Mouse (Mus musculus): ENCODE measurements at regions not wholly inside any gene's neighbourhood (a gene's known extent, or its start where the extent isn't known, plus 50 kb on each side); places are given as distances from the start of the nearest gene placed in this dataset.

DNA sequence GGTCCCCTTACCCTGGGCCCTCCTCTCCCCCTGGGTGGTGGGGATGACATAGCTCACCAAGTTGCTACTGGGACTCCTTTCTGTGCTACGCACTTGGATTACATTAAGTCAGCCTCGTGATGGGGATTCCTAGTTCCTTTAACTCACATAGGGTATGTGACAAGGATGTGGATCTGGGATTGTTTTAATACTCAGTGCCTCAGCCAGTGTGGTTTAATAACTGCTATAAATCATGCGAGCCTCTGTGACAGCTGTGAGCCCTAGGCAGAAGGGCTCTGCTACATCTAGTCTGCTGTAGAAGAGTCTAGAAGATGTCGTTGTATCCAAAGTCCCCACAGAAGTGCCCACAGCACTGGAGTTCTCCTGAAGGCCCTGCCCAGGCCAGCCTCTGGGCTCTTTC is 796.5 kb upstream of the Car8 start:
- no peak for DNase-seq (ENCODE audit: low spot score in 2 of 2)

DNA sequence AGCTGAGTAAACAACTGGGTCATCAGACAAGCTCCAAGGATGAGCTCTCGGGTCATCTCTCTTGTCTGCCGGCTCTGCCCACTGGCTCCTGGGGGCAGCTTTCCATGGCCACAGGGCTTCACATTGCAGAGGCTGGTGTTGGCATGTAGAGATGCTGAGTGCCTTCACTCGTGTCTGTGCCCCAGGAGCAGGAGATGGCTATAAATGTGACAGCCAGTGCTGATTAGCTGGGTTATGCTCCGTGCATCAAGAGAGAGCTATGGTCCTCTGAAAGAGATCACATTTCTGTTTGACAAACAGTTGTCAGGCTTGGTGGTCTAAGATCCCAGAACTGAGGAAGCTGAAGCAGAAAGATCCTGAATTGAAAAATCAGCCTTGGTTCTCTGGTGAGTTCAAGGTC is 795.4 kb upstream of the Car8 start:
- no peak for DNase-seq (ENCODE audit: low spot score in 2 of 2)

DNA sequence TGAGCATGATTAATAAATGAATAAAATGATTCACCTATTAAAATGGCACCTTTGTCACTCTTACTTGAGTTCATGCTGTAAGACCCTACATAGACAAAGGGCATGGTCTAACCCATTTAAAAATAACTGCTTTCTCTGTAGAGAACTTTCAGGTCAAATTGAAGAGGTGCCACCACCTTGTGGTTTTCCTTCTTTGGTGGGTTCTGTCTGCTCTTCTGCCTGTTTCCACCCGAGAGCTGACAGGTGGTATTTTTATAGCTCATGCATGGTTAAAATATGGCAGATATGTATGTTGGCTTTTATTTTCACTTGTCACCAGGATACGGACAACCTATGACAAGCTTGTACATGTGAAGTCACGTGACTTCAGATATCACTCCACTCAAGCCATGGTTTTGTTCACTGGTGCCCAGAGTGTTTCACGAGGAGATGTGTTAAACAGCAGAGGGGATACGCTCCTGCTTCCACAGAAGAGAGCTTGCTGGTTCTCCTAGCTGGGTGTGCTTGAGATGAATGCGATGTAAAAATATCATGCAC is 794.3 kb upstream of the Car8 start:
- no peak for DNase-seq (ENCODE audit: low spot score in 2 of 2)

DNA sequence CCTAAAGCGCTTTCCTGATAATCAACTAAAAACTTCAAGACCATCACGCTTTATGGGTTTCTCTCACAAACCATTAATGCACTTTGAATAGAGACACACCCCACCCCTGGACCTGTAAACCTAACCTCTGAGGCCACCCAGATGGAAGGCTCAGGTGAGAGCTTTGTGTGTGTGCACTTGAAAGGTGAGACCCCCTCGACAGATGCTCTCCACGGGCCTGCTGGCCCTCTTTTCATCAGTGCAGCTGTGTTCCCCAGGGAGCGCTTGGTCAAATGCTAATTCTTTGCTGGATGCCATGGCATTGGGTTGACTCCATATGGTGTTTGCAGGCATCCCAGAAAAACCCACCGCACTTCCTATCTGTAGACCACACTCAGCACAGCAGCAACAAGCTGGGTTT is 792.8 kb upstream of the Car8 start:
- no peak for DNase-seq (ENCODE audit: low spot score in 2 of 2)

DNA sequence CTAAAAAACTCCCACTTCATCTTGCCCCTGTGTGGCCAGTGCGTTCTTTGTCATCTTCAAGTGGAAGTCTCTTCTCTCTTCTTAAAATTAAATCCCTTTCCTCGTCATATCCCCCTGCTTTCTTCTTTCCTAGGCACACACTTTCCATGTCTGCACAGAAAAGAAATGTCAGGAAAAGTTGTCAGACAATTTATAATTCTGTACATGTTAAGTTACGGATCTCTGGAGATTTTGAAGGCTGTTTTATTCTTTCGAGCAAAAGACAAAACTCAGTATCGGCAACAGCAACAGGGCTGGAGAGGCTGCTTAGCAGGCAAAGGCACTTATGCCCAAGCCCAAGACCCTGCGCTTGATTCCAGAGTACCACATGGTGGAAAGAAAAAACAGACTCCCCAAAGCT is 790.1 kb upstream of the Car8 start:
- DNase-seq (ENCODE audit: low spot score in 2 of 2) = no peak

DNA sequence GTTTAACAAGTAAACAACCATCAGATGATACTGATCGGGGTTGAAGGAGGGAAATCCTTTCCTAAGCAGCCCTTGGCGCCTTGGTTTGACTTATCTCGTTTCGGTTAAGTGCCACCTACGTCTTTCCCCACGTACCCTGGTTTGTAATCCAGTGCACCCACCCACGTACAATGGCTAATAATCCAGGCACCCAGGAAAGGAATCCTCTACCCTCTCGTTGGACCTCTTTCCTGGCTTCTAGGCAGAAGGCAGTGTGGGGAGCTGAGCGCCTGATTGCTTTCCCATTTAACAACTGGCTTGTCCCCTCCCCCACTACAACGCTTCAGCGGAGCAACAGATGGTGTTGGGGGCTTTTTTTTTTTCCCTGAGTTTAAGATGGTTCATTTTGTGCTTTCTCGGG is 789.6 kb upstream of the Car8 start:
- peak; percentile 39 to 67 for DNase-seq (ENCODE audit: low spot score in 2 of 2)

DNA sequence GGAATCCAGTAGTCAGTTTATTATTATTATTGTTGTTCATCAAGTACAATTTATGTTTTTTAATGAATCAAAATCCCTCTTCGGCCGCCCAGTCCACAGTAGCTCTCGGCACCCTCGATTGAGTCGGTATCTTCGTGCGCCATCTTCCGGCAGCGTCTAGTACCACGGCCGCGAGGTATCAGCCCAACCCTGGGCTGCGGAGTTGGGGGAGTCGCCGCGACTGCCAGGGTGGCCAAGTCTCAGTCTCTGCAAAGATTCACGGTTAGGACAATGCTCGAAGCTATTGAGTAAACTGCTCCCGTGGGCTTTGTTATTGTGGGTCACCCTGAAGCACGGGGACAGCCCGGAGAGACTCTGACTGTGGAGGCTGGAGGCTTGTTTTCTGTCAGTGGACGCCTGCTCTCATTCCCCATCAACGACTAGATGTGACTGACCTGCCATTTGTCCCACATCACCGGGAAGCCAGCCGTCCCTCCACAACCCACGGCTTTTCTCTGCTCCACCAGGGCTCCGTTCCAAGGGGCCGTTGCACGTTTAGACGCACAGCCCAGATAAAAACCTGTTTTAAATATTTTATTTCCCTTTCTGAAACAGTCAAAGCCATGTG is 789.1 kb upstream of the Car8 start:
- peak; percentile 91 for DNase-seq (ENCODE audit: low spot score in 2 of 2)

DNA sequence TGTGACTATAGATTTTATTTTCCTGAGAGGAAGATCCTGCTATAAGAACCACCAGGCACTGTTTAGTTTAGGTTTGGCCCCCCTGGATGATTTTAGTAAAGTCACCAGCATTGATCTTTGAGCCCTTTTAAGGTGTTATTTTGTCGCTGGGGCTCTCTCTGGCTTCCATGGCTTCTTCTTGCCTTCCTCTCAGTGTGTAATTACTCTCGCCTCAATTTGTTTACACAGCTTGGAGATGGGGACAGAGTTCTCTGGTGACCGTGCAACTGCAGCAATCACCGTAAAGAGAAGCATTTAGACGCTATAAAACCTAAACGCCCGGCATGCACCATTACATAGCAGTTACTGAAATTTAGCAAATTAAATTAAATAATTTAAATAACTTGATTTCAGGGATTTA is 788.5 kb upstream of the Car8 start:
- no peak for DNase-seq (ENCODE audit: low spot score in 2 of 2)

DNA sequence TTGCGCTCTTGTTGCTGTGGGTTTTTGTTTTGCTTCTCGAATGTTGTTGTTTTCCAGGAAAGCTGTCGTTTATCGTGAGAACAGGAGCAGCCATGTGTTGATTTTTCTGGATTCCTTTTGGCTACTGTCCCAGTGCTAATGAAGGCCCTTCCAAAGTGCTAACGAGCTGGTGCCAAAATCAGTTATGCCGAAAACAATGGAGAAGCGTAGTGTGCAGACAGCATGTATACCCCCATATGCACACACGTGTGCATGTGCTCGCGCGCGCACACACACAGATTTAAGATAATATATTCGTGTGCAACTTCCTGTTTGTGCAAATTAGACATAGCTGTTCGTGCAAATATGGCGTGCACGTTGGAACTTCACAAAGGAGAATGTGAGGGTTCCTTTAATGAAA is 788.0 kb upstream of the Car8 start:
- DNase-seq (ENCODE audit: low spot score in 2 of 2) = peak; percentile 47 to 82

DNA sequence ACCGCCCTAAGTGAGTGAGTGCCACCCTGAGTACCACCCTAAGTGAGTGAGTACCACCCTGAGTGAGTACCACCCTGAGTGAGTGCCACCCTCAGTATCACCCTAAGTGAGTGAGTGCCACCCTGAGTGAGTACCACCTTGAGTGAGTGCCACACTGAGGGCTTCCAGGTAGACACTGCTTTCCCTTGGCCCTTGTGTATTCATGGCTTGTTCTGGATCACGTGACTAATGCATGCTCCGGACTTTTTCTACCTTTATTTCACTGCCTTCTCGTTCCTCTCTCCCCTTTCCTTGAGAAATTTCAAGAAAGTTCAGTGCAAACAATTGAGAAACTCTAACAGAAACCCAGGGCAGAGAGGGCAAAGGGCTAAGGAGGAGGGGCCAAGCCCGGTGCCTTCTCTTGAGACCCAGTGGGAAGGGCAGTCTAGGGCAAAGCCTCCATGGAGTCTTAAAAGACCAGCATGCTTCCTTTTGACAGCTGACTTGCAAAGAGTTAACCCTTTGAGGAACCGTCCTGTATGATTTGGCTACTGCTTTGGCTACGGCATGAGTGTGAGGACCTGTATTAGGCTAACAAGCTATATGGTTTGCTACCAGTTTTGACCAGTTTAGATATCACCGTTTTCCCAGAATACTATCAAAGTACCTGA is 787.1 kb upstream of the Car8 start:
- DNase-seq (ENCODE audit: low spot score in 2 of 2) = no peak

DNA sequence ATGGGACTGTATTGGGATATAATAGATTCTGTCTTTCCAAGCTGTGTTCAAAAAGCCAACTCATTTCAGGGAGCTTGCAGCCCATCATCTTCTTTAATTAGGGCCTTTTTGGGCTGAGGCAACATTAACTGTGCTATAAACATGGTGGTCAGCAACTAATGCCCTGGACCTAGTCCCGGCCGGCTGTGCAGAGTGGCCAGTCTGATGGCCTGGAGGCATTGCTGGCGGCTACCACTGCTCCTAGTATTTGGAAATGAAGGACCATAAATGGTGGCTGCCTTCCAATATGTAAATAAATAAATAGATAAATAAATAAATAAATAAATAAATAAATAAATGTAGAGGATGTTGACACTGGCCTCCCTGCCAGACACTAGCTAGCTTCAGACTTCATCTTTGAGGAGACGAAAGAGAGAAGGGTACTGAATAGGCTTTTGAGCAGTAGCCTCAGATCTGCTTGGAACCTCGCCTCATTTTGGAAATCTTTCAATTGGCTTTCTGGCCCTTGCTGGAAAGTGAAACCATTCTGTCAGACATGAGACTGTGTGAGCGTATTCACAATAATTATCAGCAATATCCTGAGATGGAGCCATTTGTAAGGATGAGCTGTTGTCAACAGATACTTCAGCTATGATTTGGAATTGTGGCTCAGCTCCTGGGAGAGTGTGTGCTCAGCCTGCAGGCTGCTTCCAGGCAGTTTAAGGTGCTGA is 785.5 kb upstream of the Car8 start:
- peak in 1 of 2 experiments; percentile 73 for DNase-seq (ENCODE audit: low spot score in 2 of 2)

DNA sequence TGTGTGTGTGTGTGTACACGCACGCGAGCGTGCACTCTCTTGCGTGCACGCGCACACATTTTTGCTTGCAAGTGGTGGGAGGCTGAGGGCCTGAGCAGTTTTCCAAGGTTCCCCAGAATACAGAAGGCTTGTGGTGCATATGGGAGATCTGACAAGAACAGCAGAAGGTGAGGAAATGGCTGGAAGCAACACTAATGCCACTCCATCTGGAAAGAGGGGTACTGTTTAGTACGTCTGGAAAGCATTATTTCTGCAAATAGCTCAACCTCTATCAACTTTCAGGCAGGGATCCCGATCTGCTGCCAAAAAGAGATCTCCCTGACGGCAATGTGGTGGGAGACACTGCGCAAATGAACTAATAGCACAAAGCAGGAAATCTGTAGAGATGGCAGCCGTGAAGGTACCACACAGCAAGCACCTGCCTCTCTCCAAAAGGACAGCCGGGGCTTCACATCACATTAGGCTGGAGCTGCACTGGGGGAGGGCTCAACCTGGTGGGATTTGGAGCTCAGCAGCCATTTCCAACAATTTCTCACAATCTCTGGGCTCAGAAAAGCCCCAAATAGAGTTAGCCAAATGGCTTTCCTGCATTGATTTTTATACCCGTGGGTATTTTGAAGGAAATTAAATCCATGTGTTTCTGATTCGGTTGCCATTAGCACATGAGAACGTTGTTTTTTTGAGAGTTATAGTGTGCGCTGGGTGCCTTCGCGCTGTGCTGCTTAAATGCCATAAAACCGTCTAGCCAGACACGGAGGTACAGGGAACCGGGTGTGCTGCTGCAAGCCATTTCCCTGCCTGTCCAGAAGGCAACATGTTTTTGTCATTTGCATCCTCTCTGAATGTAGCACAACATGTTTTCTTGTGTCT is 780.6 kb upstream of the Car8 start:
- peak; percentile 60 to 87 for DNase-seq (ENCODE audit: low spot score in 2 of 2)

DNA sequence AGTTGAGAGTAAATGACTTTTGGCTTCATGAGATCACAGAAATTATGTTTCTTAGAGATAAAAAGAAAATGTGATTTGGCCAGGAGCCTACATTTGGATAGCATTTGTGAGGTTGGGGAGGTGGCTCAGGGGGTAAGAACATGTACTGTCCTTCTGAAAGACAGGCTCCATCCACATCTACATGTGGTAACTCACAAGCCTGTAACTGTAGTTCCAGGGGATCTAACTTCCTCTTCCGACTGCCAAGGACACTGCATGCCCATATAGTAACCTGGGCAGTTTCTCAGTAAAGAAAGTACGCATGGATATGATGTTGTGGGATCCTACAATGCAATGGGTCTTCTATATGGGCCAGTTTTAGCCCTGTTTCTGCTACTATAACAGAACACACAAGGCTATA is 779.4 kb upstream of the Car8 start:
- no peak for DNase-seq (ENCODE audit: low spot score in 2 of 2)

DNA sequence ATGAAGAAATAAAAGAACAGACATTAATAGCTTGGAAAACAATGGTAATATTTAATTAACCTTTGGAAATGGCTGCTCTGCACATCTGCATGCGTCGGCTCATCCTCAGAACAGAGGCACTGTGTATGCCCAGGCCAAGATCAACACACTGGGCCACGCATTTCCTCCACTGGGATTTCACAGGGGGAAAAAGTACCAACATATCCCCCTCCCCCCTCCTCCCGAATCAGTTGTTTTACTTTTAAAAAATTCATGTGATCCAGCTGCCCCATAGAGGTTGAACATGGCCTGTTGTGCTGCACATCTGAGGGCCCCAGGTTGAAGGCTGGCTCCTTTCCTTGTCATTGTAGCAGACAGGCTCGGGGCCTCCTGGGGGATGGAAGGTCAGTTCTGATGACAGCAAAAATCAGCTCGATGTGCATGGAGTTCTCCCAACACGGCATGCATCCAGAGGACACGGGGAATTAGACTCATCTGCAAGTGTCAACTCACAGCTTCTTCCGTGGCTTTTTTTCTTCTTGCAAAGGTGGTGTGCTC is 777.7 kb upstream of the Car8 start:
- no peak for DNase-seq (ENCODE audit: low spot score in 2 of 2)

DNA sequence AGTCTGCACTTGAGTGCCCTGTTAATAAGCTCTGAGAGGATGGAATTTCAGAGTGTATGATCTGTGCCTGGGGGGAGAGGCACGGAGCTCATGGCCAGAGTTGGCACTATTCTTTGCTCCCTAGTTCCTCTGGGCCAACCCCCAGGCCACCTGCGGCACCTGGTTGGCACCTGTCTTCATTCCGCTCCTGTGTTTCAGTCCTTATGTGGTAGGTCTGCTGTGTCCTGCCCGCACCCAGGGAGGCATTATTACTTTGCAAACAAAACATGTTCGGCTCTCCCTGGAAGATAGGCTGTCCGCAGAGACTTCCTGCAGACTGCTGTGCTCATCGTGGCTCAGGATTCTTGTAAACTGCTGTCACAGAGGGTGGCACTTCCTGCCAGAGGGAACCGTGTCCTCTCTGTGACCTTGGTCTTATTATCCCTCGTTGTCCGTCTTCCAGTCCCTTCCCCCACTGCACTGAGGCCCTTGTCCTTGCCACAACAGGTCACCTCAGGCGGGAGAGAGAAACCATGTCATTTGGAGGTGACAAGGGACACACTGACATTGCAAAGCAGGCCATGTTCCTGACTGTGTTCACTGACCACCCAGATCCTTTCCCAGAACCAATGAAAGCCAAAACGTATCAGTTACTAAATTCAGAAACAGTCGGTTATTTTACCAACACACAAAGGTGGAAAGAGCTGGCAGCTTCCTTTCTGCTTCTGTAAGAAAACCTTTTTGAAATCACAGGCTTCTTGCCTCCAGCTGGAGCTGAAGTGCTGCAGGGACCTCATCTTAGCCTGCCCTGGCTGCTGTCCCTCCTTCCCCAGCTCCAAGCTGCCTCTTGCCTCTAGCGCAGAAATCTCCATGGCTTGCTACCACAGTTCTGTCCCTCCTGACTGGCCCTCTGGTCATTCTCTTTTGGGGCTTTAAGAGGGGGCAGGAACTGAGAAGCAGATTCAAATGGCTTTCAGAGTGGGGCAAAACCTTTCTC is 777.0 kb upstream of the Car8 start:
- no peak for DNase-seq (ENCODE audit: low spot score in 2 of 2)

DNA sequence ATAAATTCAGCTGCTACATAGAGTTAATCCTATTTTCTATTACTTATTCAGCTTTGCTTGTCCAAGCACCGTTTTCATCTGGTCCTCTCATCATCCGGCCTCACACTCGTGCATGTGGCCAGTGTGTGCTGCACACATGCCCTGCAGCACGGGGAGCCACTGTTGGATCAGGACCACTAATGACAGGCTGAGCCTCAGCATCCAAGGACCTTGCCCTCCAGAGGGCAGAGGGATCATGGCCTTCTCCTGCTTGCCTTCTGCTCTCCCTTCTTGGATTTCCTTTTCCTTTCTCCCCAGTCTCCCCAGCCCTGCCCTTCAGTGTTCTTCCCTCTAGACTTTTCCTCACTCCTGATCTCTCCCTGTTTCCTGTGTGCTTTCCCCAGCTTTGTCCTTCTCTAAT is 776.1 kb upstream of the Car8 start:
- DNase-seq (ENCODE audit: low spot score in 2 of 2) = no peak

DNA sequence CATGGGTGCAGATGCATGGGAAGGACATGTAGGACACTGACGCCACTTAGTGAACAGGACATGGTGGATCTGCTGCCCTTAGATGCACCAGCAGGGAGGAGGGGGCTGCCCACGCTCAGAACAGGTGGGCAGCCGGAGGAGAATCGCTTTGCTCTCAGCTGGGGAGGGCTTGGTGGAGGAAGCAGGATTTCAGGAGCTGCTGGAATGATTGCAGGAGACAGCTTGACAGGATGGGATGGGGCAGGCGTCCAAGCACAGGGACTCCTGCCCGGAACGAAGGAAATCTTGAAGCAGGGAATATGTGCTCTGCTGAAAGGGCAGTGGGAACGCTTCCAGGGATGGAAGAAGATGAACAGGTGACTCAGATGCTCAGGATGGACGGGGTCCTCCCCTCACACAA is 773.9 kb upstream of the Car8 start:
- no peak for DNase-seq (ENCODE audit: low spot score in 2 of 2)

DNA sequence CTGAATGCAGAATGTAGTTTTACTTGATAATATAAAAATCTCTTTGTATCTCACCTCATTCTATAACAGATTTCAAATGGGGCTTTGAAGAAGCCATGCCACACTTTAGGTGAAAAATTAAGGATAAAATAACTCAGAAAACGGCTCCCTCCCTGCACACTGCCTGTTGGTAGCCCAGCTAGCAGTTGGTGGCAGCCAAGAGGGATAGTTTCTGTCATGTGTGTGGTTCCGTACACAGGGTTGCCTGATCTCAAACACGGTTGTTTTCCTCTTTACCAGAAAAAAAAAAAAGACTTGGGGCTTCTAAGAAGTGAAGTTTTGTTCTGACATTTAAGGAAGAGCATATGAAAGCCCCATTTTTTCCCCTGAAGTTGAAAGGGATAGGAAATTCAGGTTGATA is 773.1 kb upstream of the Car8 start:
- DNase-seq (ENCODE audit: low spot score in 2 of 2) = no peak

DNA sequence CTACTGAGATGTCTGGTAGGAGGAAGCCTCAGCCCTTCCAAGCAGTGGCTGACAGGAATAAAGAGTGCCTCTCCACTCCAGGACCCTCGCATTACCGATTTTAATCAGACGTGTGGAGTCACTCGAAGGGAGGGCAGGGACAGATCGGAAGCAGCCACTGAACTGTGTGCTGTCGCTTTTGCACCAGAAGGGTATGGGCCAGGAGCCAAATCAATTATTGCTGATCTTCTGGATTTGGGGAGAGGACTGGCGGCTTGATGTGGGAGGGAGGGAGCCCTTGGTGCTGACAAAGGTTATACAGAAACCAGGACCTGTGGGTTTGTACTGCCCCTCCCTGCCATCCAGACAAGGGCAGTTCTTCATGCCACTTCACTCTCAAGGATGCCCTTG is 772.3 kb upstream of the Car8 start:
- DNase-seq (ENCODE audit: low spot score in 2 of 2) = no peak
